Mouse (Mus musculus) embryonic fibroblast, embryonic 13.5 days (primary cell): ENCODE measurements around the gene Esrrb. TPM values are rescaled to one million over a fixed set of nuclear protein-coding genes. Genes with fewer than 3 reads are reported as not detected.

ENCODE experiments used
- H3K27ac ChIP-seq: 2 replicates; pipeline ENCODE4 v1.5.1; 2012; ENCODE audit warnings: low read length, control low read depth, inconsistent platforms; ENCODE audit not compliant: insufficient read depth
- H3K4me1 ChIP-seq: 2 replicates; pipeline ENCODE4 v1.6.1; 2011; ENCODE audit warnings: low read length; ENCODE audit not compliant: control insufficient read depth, insufficient read depth
- H3K4me3 ChIP-seq: 2 replicates; pipeline ENCODE4 v1.5.1; 2011; ENCODE audit warnings: mild to moderate bottlenecking, control low read depth, low read length; ENCODE audit not compliant: insufficient read depth
- CTCF ChIP-seq: IDR thresholded peaks from 2 replicates; pipeline ENCODE4 v1.5.1; 2011; ENCODE audit warnings: mild to moderate bottlenecking, control low read depth, low read length, moderate library complexity, borderline replicate concordance; ENCODE audit not compliant: insufficient read depth
- POLR2A ChIP-seq: IDR thresholded peaks from 2 replicates; pipeline ENCODE4 v1.6.1; 2011; ENCODE audit warnings: low read depth, mild to moderate bottlenecking, control low read depth, low read length, moderate library complexity
- polyA plus RNA-seq: library from polyadenylated mRNA; stranded (reverse); fragments of >200 nt; gene quantifications from 2 replicates; pipeline ENCODE4 v1.2.4, GENCODE M21; 2011; ENCODE audit warnings: low read depth; ENCODE audit not compliant: missing spikeins, insufficient read length

Esrrb gene
- polyA plus RNA-seq, 1 experiment = not detected

DNA sequence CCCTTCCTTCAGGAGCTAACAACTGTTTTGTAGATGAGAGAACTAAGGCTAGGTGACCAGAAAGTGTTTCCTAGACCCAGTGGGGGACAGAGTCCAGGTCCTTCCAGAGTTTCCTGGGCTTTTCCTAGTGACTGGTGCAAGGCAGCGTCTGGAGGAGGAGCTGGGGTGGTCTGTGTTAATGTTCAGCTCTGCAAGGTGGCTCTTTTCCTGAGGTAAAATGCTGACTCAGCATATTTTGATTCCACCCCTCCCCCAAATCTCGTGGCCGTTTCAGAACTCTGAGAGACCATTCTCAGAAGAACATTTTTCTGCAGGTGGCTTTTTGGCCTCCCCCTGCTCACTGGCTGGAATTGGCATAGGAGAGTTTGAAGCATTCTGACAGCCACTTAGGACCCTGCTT lies 127.1 kb downstream of the Esrrb start:
- H3K27ac ChIP-seq = no peak overlapping the region
- no peaks in the 10 kb centered on the region for H3K4me1 ChIP-seq
- TF ChIP-seq POLR2A = no peak
- TF ChIP-seq CTCF = no peak
- H3K4me3 ChIP-seq = no peak overlapping the region

- H3K27ac ChIP-seq = no peak overlapping the region
- TF ChIP-seq CTCF (no peak), POLR2A (no peak)
- H3K4me3 ChIP-seq = no peak overlapping the region
- no peaks in the 10 kb centered on the region for H3K4me1 ChIP-seq
These were observed 129.1 kb downstream of the Esrrb start for GRCm38 (mm10) chr12:86490052-86490451.

- Histone ChIP-seq H3K4me3 (no peak overlapping the region), H3K27ac (no peak overlapping the region), H3K4me1 (no peaks in the 10 kb centered on the region)
- TF ChIP-seq CTCF (no peak), POLR2A (no peak)
These were observed 130.6 kb downstream of the Esrrb start for GRCm38 (mm10) chr12:86491500-86491899.

DNA sequence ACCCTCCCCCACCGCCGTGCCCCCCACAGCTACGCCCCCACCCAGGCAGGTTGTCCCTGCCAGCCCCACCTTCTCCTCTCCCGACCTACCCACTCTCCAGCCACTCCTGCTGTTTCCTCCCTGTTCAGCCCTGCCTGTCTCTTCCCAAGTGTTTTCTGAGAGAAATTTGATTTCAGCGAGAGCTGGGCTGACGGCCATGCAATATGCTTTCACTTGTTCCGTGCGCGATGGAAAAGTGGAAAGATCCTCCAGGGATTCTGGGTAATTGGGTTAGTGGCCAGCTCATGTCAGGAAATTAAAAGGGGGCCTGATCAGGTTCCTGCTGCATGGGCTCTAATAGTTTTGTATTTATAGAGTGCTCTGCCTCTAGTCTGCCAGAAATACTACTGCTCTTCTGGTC lies 131.9 kb downstream of the Esrrb start:
- Histone ChIP-seq H3K27ac (no peak overlapping the region), H3K4me3 (no peak overlapping the region), H3K4me1 (no peaks in the 10 kb centered on the region)
- TF ChIP-seq POLR2A (no peak), CTCF (no peak)

DNA sequence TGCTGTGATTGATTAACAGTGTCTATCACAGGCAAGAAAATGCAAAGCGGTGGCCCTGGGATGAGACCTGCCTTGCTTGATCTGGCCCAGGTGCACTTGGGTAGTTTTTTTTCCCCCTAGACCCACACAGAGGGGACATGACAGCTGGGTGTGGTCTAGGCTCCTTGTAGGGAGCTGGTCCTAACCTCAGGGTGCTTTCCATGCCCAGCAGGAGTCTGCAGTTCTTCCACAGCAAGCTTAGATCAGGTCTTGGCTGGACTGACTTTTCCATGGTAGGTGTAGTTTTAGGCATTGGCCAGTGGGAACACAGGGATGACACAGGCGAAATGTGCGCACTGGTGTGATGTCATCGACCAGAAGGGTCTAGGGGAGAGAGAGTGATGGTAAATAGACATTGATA lies 136.2 kb downstream of the Esrrb start:
- H3K27ac ChIP-seq = no peak overlapping the region
- no peaks in the 10 kb centered on the region; the same call in 1 of the 2 replicates for H3K4me1 ChIP-seq
- H3K4me3 ChIP-seq = no peak overlapping the region
- TF ChIP-seq POLR2A (no peak), CTCF (no peak)

GRCm38 (mm10) chr12:86498765-86499164 lies 137.8 kb downstream of the Esrrb start:
- Histone ChIP-seq H3K4me3 (no peak overlapping the region), H3K4me1 (no peaks in the 10 kb centered on the region; the same call in 1 of the 2 replicates), H3K27ac (no peak overlapping the region)
- no peak for TF ChIP-seq CTCF
- no peak for TF ChIP-seq POLR2A

DNA sequence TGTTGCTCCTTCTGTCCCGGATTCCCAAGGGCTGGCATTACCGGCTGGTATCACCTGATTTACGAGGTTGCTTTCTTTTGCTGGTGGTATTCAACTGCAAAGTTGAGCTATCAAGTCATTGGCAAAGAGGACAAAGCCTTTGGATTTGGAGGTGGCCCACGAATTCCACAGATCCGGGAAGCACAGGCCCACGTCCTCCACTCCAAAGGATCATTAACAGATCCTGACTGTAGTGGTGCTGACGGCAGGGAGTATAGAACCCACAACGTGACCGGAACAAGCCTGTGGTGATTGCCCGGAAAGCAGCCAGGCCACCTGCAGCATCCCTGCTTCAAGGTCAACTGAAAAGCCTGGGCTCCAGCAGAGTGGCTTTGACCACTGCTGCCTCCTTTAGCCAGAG lies 140.8 kb downstream of the Esrrb start:
- no peaks in the 10 kb centered on the region; the same call in 1 of the 2 replicates for H3K4me1 ChIP-seq
- TF ChIP-seq POLR2A = no peak
- H3K27ac ChIP-seq = no peak overlapping the region
- no peak overlapping the region for H3K4me3 ChIP-seq

DNA sequence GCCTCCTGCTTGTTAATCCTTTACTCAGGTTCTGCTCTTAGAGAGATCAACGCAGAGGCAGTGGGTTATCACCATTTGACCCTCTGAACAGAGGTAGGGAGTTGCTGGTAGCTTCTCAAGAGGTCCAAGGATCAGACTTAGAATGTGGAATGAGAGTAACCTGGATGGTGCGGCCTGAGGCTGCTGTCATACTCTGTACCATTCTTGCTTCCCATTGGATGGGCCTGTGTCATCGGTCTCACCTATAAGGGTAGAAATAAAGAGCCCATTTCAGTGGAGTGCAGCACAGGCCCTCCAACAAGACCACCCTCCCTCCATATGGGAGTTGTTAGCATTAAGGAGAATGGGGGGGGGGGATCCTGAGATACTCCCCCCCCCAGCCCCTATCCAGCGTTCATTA lies 143.0 kb downstream of the Esrrb start:
- H3K4me3 ChIP-seq = no peak overlapping the region
- H3K4me1 ChIP-seq = no peaks in the 10 kb centered on the region; the same call in 1 of the 2 replicates
- TF ChIP-seq POLR2A (no peak), CTCF (no peak)
- H3K27ac ChIP-seq = no peak overlapping the region

DNA sequence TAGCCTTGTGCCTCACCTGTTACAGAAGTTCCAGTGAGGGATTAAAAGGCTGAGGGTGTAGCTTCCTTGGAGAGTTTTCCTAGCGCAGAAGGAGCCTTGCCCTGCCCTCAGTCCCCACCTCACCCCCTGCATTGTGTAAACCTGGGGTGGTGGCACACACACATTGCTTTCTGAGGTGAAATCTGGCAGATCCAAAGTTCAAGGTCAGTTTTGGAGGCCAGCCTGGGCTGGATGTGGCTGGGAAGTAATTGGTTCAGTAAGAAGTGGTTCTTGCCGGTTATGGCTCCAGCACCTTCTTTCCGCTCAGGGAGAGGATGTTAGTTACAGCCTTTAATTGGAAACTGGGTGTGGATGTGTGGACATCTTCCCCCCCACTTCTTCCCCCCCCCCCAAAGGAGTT lies 143.4 kb downstream of the Esrrb start:
- TF ChIP-seq POLR2A (no peak), CTCF (no peak)
- no peak overlapping the region for H3K27ac ChIP-seq
- H3K4me1 ChIP-seq = no peaks in the 10 kb centered on the region
- no peak overlapping the region for H3K4me3 ChIP-seq

- Histone ChIP-seq H3K27ac (no peak overlapping the region), H3K4me1 (no peaks in the 10 kb centered on the region), H3K4me3 (no peak overlapping the region)
- TF ChIP-seq POLR2A = no peak
These were observed 146.8 kb downstream of the Esrrb start for GRCm38 (mm10) chr12:86507741-86508140.

DNA sequence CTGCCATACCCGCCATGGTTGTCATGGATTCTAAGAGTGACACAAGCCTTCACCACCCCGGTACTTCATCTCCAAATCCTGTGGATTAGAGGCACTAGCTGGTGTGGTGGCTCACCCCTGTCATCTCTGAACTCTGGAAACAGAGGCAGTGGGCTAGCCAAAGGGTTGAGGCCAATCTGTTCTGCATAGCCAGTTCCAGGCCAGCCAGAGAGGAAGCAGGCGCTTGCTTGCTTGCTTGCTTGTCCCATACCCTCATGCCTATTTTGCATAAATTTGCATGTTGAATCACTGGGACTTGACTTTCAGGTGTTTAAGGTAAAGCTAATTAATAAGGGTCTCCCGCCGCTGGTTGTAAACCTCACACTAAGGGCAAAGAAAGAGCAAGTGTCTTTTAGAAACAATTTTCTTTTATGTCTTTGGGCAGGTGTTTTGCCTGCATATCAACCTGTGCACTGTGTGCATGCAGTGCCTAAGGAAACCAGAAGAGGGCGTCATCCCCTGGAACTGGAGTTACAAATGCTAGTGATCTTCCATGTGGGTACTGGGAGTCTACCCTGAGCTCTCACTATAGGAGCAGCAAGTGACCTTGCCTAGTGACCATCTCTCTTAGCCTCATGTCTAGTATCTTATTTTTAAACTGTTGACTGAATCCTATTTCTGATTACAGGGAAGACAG lies 147.5 kb downstream of the Esrrb start:
- H3K4me3 ChIP-seq = no peak overlapping the region
- TF ChIP-seq POLR2A (no peak), CTCF (no peak)
- no peaks in the 10 kb centered on the region for H3K4me1 ChIP-seq
- no peak overlapping the region for H3K27ac ChIP-seq
